Mouse (Mus musculus) stomach, postnatal 0 days (tissue): ENCODE data around the gene Map7.

ENCODE experiments used
- CTCF ChIP-seq: IDR thresholded peaks from 2 replicates; pipeline ENCODE4 v1.5.1; 2016; ENCODE audit warnings: antibody characterized with exemption, low read depth, mild to moderate bottlenecking, moderate library complexity
- EP300 ChIP-seq: optimal IDR thresholded peaks from 2 replicates; pipeline ENCODE3; 2016; ENCODE audit warnings: antibody characterized with exemption

- TF ChIP-seq CTCF, result no peak
- TF ChIP-seq EP300, result no peak
Observed at GRCm38 (mm10) chr10:20112026-20112973, 36.0 kb upstream of the Map7 start.
